Mouse (Mus musculus) left cerebral cortex, adult 11 months (tissue): ENCODE results near the gene Ino80.

Experiments
- DNase-seq: peaks from one replicate; pipeline ENCODE4 v3.0.0; 2022; ENCODE audit warnings: low spot score

The Ino80 gene

GRCm38 (mm10) chr2:119454558-119454957, 22.9 kb downstream of the Ino80 start:
- DNase-seq, result no peak

GRCm38 (mm10) chr2:119436988-119437387, 40.5 kb downstream of the Ino80 start:
- no peak for DNase-seq

DNA sequence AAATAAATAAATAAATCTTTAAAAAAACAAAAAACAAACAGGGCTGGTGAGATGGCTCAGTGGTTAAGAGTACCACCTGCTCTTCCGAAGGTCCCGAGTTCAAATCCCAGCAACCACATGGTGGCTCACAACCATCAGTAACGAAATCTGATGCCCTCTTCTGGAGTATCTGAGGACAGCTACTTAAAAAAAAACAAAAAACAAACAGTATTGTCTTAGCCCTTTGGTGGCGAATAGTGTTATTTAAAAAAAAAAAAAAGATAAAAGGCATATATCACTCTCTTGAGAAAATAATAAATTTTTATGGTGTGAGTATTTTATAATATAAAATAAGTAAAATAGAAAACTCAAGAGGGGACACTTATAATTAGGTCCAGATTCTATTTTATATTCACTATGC, 41.0 kb downstream of the Ino80 start:
- DNase-seq, result no peak

DNA sequence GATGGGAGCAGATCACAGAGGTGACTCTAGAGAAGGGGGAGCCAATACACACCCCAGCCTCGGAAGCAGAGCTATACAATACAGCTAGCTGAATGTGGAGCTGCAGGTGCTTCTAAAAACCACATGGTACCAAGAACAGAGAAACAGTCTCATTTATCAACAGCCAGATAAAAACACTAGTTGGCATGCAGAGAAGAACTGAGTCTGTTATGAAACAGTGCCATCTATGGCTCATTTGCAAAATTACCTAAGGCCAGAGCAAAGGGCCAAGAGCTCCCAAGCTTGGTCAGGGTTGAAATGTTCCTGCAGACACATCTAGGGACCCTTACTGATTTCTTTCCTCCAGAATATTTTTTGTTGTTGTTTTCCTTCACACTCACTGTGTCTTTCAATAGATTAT, 63.7 kb downstream of the Ino80 start:
- peak; percentile 12 for DNase-seq

DNA sequence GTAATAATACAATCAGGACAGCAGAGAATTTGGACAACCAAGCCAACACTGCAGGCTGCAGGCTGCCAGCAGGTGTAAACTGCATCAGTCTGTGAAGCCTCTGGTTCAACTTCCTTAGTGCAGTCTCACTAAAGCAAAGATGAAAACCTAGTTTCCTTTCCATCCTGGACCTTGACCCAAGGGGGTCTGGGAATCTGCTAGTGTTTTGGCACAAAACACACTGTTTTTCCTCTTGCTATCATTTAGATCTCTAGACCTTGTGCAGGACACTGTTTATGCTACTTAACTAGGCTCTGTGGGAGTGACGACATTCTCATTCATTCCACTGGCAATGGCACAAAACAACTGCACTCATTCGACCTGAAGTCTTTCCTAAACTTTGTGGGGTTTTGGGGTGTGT, 65.8 kb downstream of the Ino80 start:
- DNase-seq, result no peak

- no peak for DNase-seq
Measured at GRCm38 (mm10) chr2:119411016-119411415, 66.5 kb downstream of the Ino80 start.

DNA sequence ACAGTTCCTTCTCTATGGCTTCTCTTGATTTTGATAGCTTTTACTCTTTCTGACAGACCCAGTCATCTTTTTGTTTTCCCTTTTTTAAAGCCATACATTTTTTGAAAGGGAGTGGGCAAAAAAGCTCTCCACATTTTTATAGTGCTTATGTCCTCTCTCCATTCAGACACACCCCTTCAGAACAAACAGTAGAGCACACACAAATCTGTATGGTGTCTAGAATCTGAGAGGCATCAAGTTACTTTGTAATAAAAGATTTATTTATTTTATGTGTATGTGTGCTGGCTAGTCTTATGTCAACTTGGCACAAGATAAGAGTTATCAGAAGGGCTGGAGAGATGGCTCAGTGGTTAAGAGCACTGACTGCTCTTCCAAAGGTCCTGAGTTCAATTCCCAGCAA, 68.8 kb downstream of the Ino80 start:
- DNase-seq, result no peak

DNA sequence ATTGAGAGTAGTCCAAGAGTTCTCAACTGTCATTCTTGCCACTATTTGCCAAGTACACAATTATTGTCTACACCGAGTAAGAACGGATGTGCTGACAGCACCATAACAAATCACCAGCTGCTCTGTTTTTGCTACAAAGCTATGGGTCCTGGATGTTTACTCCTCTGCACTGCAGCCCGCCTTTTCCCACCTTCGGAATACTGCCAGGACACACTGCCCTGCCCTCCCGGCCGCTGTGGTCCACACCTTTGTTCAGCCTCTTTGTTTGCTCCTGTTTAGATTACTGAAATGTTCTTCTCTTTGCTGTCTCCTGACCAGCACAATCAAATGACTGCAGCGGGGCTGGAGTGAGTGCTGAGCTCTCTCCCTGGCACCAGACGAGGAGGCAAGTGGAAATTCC, 69.2 kb downstream of the Ino80 start:
- DNase-seq, result no peak

DNA sequence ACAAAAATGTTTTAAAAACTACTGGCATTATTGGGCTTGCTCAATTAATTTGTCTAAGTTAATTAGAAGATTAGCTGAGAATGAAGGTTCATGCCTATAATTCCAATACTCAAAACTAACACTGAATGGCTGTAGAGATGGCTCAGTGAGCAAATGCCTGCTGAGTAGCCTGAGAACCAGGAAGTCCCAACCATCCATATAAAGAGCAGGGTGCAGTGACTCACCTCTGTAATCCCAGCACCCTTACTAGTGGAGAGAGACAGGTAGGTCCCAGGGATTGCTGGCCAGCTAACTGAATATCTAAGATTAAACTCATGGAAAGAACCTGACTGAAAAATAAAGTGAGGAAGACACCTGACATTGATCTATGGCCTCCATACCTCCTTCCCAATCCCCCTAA, 78.2 kb downstream of the Ino80 start:
- no peak for DNase-seq

- DNase-seq, result no peak
Measured at GRCm38 (mm10) chr2:119398665-119399064, 78.8 kb downstream of the Ino80 start.

- DNase-seq, result no peak
Measured at GRCm38 (mm10) chr2:119398252-119398651, 79.2 kb downstream of the Ino80 start.

GRCm38 (mm10) chr2:119389992-119390391, 87.5 kb downstream of the Ino80 start:
- DNase-seq, result no peak

GRCm38 (mm10) chr2:119388266-119388665, 89.2 kb downstream of the Ino80 start:
- no peak for DNase-seq

DNA sequence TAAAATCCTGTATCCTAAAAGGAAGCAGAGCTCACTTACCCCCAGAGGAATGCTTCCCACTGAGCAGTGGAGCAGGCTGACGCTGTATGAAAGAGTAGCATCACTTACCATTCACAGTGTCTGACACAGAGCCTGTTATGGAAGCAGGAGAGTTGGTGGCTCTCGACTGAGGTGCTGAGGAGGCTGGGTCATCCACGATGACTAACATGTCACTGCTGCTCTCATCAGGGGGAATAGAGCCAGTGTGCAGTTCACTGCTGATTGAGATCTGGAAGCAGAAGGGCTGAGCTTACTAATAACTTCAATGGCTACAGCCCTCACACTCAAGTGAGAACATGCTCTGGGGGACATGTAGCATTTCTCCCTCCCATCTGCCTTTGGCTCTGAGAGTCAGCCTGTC, 98.0 kb downstream of the Ino80 start:
- no peak for DNase-seq

- no peak for DNase-seq
Measured at GRCm38 (mm10) chr2:119377826-119378225, 99.7 kb downstream of the Ino80 start.

DNA sequence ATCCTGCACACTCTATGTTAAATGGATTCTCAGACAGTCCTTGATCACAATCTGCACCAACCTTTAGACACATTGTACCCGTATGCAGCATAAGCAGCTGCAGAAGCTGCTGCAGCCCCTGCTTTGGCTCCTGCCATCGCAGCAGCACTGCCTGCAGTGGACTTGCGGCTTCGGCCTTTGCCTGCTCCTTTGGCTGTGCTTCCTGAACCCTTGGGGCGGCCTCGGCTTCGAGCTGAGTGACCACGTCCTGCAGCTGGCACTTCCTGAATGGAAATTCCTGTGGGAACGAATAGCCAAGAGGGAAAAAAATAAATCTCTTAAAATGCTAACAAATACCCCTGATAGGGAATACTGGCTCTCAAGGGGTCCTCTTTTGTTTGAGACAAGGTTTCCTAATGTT, 100.2 kb downstream of the Ino80 start:
- no peak for DNase-seq

DNA sequence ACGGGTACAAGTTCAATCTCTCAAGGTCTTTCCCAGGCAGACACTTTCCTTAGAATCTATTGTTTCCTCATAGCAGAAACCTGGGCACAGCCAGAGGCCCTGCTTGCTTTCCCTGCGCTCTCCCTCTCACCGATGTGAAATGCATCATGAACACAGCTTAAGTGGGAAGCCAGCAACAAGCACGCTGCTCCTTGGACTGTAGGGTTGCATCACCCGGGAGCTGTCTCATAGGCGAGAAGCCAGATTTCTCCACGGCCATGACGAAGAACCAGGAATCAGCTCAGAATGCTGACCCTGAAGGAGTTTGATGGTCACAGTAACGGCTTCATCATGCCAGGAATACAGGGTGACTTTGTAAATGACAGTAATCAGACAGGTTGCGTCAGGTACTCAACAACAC, 107.4 kb downstream of the Ino80 start:
- no peak for DNase-seq

- no peak for DNase-seq
Measured at GRCm38 (mm10) chr2:119367346-119367745, 110.1 kb downstream of the Ino80 start.

GRCm38 (mm10) chr2:119364969-119365368, 112.5 kb downstream of the Ino80 start:
- no peak for DNase-seq

DNA sequence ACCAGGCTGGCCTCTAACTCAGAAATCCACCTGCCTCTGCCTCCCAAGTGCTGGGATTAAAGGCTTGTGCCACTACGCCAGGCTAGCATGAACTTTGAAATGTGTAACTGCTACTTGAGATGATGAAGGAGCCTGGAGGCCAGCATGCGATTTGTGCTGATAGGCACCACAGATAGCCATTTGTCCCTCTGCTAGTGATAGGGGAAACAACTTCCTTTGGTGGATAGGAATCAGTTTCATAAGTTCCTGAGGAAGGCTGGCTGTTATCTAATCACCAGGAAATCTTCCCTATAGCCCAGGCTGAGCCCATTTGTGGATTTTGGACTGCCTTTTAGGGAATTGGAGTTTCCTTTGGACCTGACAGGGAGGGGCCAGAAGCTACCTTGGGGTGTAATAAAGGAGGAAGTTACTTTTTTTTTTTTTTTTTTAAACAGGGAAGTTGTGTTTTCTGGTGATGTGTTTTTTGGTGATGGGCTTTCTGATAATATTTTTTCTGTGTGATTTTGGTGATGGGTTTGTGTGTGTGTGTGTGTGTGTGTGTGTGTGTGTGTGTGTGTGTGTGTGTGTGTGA, 117.7 kb downstream of the Ino80 start:
- DNase-seq, result no peak

GRCm38 (mm10) chr2:119358249-119358648, 119.2 kb downstream of the Ino80 start:
- no peak for DNase-seq

GRCm38 (mm10) chr2:119356805-119357204, 120.7 kb downstream of the Ino80 start:
- no peak for DNase-seq

GRCm38 (mm10) chr2:119356310-119356709, 121.2 kb downstream of the Ino80 start:
- DNase-seq, result no peak

DNA sequence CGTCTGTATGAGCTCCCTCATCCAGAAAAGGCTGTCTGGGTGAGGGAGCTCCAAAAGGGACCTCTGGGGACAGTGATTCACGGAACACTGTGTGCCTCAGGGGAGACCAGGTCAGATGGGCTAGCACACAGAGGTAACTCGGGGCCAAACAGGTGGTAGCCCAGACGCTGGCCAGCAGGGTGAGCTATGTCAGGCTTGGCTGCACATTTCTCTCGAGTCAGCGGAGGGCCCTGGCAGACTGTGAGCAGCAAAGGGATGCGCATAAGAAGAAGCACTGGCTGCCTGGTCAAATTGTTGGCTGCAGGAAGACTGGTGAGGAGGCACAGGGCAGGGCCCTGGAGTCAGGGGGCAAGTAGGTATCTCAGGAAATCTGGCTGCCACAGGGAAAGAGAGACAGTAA, 121.8 kb downstream of the Ino80 start:
- no peak for DNase-seq

- no peak for DNase-seq
Measured at GRCm38 (mm10) chr2:119355089-119355488, 122.4 kb downstream of the Ino80 start.
